Mouse (Mus musculus) embryo, embryonic 11 days (tissue): ENCODE results near the gene Tmsb15b1.
A peak's percentile ranks its signal among the peaks of the same experiment; 100 is the strongest.
"Not testable (repeated sequence)": the region's sequence is repeated elsewhere in the genome, so short reads cannot be mapped to it uniquely, and the experiment has no call there.

ENCODE experiments used
- DNase-seq: peaks from one replicate; pipeline ENCODE4 v3.0.0-alpha.2; 2015

Gene Tmsb15b1

DNA sequence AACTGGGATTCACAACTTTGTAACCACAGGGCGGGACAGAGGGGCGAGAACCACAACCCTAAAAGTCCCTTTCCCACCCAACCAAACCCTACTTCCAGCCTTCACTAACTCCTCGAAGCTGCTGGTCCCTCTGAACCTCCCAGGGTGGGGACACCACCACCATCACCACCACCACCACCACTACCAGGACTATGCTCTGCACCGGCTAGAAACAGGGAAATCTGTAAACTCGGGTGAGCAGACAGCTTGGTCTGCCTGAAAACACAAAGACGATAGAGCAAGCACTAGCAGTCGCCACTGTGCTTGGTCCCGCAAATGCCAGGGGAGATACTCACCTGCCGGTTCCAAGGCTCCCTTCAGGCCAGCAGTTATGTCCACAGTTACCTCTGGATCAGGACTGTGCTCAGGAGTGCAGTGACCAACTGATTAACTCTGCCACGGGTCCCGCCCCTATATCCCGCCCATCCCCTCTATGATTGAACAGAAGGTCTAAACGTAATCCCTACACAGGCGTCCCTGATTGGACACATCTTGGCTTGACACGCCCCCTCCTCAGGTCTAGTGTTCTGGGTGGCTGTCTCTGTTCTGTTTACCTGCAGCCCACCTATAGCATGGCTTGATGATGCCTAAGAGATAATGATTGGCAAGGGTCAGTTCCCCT lies at the start of gene Tmsb15b1, which contains the start of gene Tmsb15l:
Tmsb15b1 (minus strand) TSS at position 451 of the 661 bp plus-strand sequence.
Tmsb15l (minus strand) TSS at position 446 of the 661 bp plus-strand sequence.
- peak; percentile 85 for DNase-seq

GRCm38 (mm10) chrX:137019310-137019709 lies 42.6 kb upstream of the Tmsb15b1 start:
- peak; percentile 77 for DNase-seq

DNA sequence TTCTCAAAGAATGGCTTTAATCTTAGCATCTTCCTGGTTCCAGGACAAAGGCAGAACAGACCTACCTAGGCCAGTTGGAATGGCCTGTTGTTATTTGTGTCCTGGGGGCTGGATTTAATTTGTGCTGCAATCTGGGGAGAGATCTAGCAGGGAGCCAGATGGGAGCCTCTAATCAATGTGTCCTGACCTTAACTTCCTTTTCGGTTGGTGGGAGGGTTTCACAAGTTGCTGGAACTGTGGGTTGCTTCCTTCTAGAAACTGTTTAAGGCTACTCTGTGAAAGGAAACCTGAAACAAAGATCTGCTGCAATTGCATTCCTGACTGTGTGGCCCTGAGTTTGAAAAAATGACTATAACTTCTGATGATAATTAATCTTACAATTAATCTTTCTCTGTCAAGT lies 41.0 kb upstream of the Tmsb15b1 start:
- DNase-seq = no peak

- peak; percentile 77 for DNase-seq
Observed at GRCm38 (mm10) chrX:137015099-137015709, 38.5 kb upstream of the Tmsb15b1 start.

DNA sequence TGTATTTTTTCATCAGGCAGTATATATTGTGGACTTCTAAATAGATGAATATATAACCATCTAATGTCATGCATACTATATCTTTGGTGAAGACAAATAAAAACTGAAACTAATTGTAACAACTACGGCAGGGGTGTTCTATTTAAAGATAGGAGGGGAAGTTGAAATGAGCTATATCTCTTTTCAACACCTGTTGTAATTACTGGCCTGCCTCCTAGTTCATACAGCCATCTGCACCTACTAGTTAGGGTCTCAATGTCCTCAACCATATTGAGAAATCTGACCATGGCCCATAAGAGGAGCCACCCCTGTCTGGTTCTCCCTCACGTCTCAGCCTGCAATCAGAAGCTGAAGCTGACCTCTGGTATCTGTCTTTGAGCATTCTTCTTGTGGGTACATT lies 19.6 kb upstream of the Tmsb15b1 start:
- DNase-seq = no peak

- DNase-seq = peak; percentile 31
Observed at GRCm38 (mm10) chrX:136993641-136994040, 17.0 kb upstream of the Tmsb15b1 start.

DNA sequence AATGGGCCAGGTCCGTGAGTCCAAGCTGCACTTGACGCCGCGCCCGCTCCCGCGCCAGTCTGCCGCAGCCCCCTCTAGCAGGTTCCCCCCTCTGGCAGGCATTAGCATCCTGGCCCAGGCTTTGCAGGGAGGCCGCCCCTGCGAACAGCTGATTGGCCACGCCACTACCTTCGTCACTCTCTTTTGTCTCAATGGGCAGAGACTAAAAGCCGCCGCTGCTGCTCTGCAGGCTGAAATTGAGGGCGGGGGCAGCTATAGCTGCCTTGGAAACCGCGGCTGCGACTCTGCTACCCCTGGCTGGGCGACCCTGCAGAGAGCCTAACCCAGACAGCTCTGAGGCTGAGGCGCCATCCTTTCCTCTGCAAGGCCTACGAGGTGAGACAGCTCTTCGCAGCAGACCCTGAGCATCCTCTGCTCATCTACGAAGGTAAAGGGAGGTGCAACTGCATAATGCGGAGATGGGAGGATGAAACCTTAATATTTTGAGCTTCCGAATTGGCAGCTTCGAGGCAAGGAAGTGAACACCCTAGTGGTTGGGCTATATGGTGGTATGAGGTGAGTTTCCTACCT lies 16.4 kb upstream of the Tmsb15b1 start, which contains the start of gene Zcchc18:
Zcchc18 (plus strand) TSS at position 178 of the 570 bp plus-strand sequence.
- peak; percentile 90 for DNase-seq

DNA sequence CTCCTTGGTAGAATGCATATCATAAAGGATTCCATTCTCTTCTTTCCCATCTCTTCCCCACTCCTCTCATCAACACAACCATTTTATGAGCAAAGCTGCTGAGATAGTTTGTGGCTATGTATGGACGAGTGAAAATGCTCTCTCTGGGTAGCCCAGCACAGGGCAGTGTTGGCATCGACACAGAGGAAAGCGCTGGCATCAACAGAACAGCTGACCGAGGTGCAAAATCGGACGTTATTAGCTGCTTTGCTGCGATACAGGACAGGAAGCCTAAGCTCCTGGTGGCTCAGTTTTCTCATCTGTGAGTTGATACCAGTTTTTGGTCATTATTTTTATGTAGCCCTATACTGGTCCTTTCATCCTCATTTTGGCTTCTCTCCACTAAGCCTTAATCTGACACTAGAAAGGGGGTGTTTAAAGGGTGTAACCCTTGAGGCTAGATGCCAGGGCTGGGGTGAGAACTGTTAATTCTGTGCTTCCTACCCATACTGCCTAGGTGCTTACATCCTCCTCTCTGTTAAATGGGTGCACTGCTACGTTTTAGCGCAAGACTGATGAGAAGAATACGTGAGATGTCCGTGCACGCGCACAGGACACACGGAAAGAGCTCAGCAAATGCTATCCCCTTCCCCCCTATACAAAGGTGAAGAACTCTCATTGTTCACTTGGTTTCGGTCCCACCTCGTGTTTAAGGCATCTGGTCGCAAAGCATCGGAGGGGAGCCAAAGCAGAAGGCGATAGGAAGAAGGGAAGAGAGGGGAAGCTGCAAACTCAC lies 15.7 kb upstream of the Tmsb15b1 start:
- DNase-seq = peak; percentile 27

DNA sequence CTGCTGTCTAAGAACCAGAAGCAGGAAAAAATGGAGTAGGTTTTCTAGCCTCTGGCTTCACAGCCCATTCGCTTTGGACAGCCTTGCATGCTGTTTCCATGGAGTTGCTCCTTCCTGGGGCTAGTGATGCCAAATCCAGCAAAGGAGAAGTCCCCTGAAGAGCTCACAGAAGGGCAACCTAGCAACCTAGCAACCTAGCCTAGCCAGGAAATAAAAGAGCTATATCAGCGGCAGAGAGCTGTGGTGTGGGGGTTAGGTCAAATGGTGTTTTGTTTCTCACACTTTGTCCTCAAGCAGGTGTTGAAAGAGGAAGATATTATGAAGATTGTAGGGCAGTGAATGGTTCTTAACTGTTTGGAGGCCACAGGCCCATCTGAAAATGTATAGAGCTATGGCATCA lies 14.6 kb upstream of the Tmsb15b1 start:
- DNase-seq = no peak

GRCm38 (mm10) chrX:136986039-136986438 lies 9.4 kb upstream of the Tmsb15b1 start:
- no peak for DNase-seq

- DNase-seq = peak; percentile 7
Observed at GRCm38 (mm10) chrX:136978616-136979015, 1.9 kb upstream of the Tmsb15b1 start.

DNA sequence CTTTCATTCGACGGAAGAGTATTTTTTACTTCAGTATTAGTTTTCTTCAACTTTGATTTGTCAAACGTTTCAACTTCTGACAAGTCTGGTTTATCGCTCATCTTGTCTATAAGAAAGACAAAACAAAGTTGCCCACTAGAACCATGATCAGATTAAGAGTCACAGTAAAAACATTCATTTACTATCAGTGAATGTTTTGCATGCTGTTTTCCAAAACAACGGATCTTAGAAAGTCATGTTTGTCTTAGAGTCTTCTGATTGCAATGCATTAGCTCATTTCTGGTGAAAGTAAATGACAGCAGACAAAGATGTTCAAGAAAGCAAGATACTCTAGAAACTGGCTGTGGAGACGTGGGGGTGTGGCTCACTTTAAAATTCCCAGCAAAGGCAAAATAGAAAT lies 1.3 kb downstream of the Tmsb15b1 start, which contains the start of gene Tmsb15b2:
Tmsb15b2 (minus strand) TSS at position 101 of the 400 bp plus-strand sequence.
- not testable (repeated sequence) for DNase-seq

DNA sequence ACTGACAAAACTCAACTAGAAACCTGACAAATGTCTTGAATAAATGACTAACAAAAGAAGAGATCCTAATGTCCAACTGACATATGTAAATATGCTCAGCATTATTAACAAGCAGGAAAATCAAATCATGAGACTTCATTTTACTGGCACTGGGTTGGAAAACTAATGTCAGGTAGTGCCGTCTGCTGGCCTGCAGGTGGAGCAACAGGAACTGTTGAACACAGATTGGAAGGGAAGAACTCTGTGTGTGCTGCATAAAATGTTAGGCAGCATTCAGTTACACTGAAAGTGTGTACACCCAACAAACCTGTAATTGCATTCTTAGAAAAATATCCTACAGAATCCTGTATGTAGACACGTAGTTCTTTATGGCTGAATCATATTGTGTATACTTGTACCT lies 17.0 kb downstream of the Tmsb15b1 start:
- DNase-seq = peak; percentile 9

DNA sequence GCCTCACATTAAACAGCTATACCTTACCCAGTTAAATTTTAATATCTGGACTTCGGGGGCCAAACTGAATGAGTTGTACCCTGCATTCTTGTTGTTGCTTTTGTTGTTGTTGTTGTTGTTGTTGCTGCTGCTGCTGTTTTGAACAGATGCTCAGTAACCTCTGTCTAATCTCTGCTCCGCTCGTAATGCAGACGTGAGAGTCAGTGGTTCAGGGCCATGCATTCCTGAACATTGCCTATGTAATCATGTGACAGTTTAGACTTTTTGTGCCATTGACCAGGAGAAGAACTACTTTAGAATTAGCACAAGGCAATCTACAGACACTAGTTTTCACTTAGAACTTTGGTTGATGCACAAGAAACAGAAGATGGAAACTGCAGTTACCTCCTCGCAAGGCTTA lies 18.4 kb downstream of the Tmsb15b1 start:
- not testable (repeated sequence) for DNase-seq

GRCm38 (mm10) chrX:136957583-136958279 lies 18.9 kb downstream of the Tmsb15b1 start:
- peak; percentile 70 for DNase-seq

GRCm38 (mm10) chrX:136937985-136938384 lies 38.7 kb downstream of the Tmsb15b1 start:
- DNase-seq = no peak

DNA sequence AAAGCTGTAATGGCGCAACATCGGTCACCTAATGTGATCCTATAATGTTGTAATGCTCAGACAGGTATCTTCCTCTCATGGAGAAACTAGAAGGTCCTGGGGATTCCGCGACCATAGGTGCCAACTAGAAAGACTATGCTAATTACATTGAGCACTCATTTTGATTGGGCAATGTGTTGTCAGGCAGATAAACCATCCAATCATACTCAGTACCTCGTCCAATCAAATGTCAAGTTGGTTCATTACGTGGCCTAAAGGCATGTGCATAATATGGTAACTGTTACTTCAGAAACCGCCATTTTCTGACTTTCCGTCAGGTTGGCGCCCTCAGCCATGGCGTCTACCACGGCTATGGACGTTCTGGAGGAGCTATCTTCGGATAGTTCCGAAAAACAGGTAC lies 49.6 kb downstream of the Tmsb15b1 start, which contains the start of gene H2bfm:
H2bfm (plus strand) TSS at position 295 of the 400 bp plus-strand sequence.
- no peak for DNase-seq

DNA sequence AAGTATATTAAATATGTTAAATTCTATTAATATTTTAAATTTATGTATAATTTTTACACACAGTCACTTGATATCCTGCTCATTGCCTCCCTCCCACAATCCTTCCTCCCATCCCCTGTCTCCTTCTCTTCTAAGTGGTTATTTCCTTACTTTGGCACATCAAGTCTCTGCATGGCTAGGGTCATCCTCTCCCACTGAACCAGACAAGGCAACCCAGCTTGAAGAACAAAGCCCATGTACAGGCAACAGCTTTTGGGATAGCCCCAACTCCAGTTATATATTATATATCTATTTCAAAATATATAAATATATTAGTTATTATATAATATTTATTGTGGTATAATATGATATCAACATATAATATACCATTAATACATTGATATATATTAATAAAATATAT lies 50.8 kb downstream of the Tmsb15b1 start:
- DNase-seq = no peak
